ENCODE assay signal across 19 mouse cellular contexts in the genomic region with DNA sequence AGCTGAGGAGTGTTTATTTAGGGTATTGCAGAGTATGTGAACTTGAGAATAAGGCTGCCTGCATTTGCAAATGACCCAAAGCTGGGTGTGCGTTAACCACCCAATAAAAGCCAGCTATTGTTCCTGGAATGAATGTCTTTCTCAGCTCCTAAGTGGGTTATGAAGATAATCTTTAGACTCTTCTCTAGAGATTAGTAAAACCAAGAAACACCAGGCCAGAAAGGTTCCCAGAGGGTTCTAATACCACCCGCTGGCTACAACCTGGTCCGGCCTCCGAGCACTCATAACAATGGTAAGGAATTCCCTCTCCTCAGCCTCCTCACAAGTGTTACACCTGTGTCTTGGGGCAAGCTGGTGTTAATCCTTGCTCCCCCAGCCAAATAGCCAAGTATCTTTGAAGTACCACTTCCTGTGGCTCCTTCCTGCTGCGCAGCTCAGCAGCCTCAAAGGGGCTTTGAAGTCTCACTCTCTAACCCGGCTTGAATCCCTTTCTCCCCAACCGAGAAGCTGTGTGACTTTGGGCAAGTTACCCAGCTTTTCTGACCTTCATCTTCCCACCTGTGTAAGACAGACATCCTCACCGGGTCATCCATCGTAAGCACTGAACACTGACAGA.
DNase-seq lines count a peak whose midpoint lies in the region; ATAC-seq and TF ChIP-seq lines count a peak whose summit lies in the region.
"Had no signal": no experiment of that assay in that cellular context is flagged by ENCODE, and none has a peak within 500 bp of the region (broad histone marks: within the 10 kb centered on the region; RNA-seq: fewer than 3 reads in every experiment).

No protein-coding gene starts in this region.

- no peak for DNase-seq in CH12.LX (ENCODE audit: extremely low read depth)
- peak; percentile 66 for DNase-seq in ZHBTc4 (ENCODE audit: low read depth, low spot score)
- DNase-seq in thymus, postnatal 10 days (ENCODE audit: low spot score in 2 of 2): peak; percentile 35 to 42
- DNase-seq in frontal cortex, postnatal 25 days (ENCODE audit: low spot score in 2 of 2): no peak
- DNase-seq in right cerebral cortex, postnatal 14 days: no peak
- no peak for DNase-seq in right cerebral cortex, postnatal 10 days (ENCODE audit: low spot score in 2 of 2)
- DNase-seq: adrenal gland, postnatal 14 days; cerebellum, adult 9-11 months; gastrocnemius, postnatal 14 days; kidney, adult 2 months; kidney, postnatal 14 days; lung, postnatal 10 days had no signal

- TF ChIP-seq POLR2A in CH12.LX (IDR thresholded peaks at IDR 0.05; ENCODE audit: low read depth, low read length): no peak

- WGBS in heart, embryonic 16.5 days: 12% methylated on average over 9 of the region's 9 CpGs
- 6% methylated on average over 9 of the region's 9 CpGs for WGBS in heart, embryonic 12.5 days

- no peak overlapping the region for H3K4me2 ChIP-seq in heart, embryonic 16.5 days (ENCODE audit: low read depth, low read length)
- no peak overlapping the region for H3K4me2 ChIP-seq in heart, embryonic 12.5 days
- peak overlapping the region; percentile 60 for H3K4me2 ChIP-seq in CH12.LX (ENCODE audit: insufficient read depth, low read depth, poor library complexity, severe bottlenecking)
- H3K4me2 ChIP-seq: embryonic facial prominence, embryonic 15.5 days; hindbrain, embryonic 15.5 days; limb, embryonic 15.5 days had no signal

- dilution Hi-C loops in CH12.LX (cut with MboI; ENCODE audit: extremely low pct_ligation_motif_present, extremely low pct_unique_long_range_greater_than_20kb, low sequenced_read_pairs): no loop called here

- no peak for TF ChIP-seq CTCF in CH12.LX (conservative IDR thresholded peaks at IDR 0.05 in 1 of 2, IDR thresholded peaks at IDR 0.05 in 1 of 2; ENCODE audit: low read depth in 2 of 2, low read length in 2 of 2)

- no peak overlapping the region for H3K4me3 ChIP-seq in heart, embryonic 16.5 days (ENCODE audit: low read length)
- no peak overlapping the region for H3K4me3 ChIP-seq in heart, embryonic 12.5 days
- H3K4me3 ChIP-seq in CH12.LX (replicated peaks in 1 of 3; ENCODE audit: low read depth in 2 of 3, low read length in 2 of 3, poor library complexity in 1 of 3): no peak overlapping the region
- H3K4me3 ChIP-seq: embryonic facial prominence, embryonic 15.5 days; hindbrain, embryonic 15.5 days; limb, embryonic 15.5 days had no signal

- no peak; the same call in 1 of the 2 replicates for TF ChIP-seq RAD21 in CH12.LX (IDR thresholded peaks at IDR 0.05; ENCODE audit: low read depth, low read length)

- H3K27ac ChIP-seq in heart, embryonic 16.5 days (ENCODE audit: low read length): no peak overlapping the region
- H3K27ac ChIP-seq in heart, embryonic 12.5 days (ENCODE audit: poor library complexity, severe bottlenecking): no peak overlapping the region
- no peak overlapping the region for H3K27ac ChIP-seq in CH12.LX (ENCODE audit: insufficient read depth, low read depth)
- H3K27ac ChIP-seq: embryonic facial prominence, embryonic 15.5 days; forebrain, embryonic 10.5 days; heart, embryonic 10.5 days; limb, embryonic 15.5 days had no signal

- in situ Hi-C loops in CH12.LX (cut with MboI; ENCODE audit: low pct_ligation_motif_present, low pct_unique_long_range_greater_than_20kb, low sequenced_read_pairs): no loop called here

- no peaks in the 10 kb centered on the region for H3K79me2 ChIP-seq in CH12.LX (replicated peaks; ENCODE audit: control insufficient read depth, extremely low read depth, insufficient read depth, poor library complexity, severe bottlenecking)

- peak; percentile 37; the same call in 1 of the 2 replicates for ATAC-seq in heart, embryonic 16.5 days (replicated peaks; ENCODE audit: extremely low read depth, insufficient read depth, low FRiP score)
- no peak for ATAC-seq in heart, embryonic 12.5 days (ENCODE audit: insufficient number of reproducible peaks, low FRiP score)

- H3K4me1 ChIP-seq in heart, embryonic 16.5 days (ENCODE audit: control insufficient read depth, insufficient read depth, low read length): peaks cover 9% of the 10 kb centered on the region; the same call in 1 of the 2 replicates
- peaks cover 16% of the 10 kb centered on the region for H3K4me1 ChIP-seq in heart, embryonic 12.5 days (replicated peaks)
- peaks cover 26 to 55% of the 10 kb centered on the region in 2 experiments for H3K4me1 ChIP-seq in CH12.LX (ENCODE audit: control insufficient read depth in 1 of 2, insufficient read depth in 2 of 2)

- TF ChIP-seq EP300 in CH12.LX (IDR thresholded peaks at IDR 0.05; ENCODE audit: low read length): peak; percentile 88

- H3K36me3 ChIP-seq in heart, embryonic 16.5 days (ENCODE audit: control insufficient read depth, insufficient read depth): no peaks in the 10 kb centered on the region
- H3K36me3 ChIP-seq in heart, embryonic 12.5 days: no peaks in the 10 kb centered on the region
- no peaks in the 10 kb centered on the region for H3K36me3 ChIP-seq in CH12.LX (replicated peaks in 1 of 2; ENCODE audit: control insufficient read depth in 1 of 2, insufficient read depth in 1 of 2, low read length in 1 of 2)
- H3K36me3 ChIP-seq: embryonic facial prominence, embryonic 15.5 days; forebrain, embryonic 10.5 days; heart, embryonic 10.5 days; hindbrain, embryonic 15.5 days; limb, embryonic 15.5 days had no signal

- H3K9me3 ChIP-seq in heart, embryonic 16.5 days (replicated peaks; ENCODE audit: control insufficient read depth, low read length): no peaks in the 10 kb centered on the region
- H3K9me3 ChIP-seq in heart, embryonic 12.5 days (replicated peaks): no peaks in the 10 kb centered on the region
- H3K9me3 ChIP-seq in CH12.LX (replicated peaks; ENCODE audit: low read length): no peaks in the 10 kb centered on the region
- H3K9me3 ChIP-seq: embryonic facial prominence, embryonic 15.5 days; forebrain, embryonic 10.5 days; heart, embryonic 10.5 days; hindbrain, embryonic 15.5 days; limb, embryonic 15.5 days had no signal

- peaks cover 53% of the 10 kb centered on the region for H3K27me3 ChIP-seq in heart, embryonic 16.5 days (ENCODE audit: control insufficient read depth, insufficient read depth, low read length)
- H3K27me3 ChIP-seq in heart, embryonic 12.5 days (replicated peaks): peaks cover 72% of the 10 kb centered on the region
- no peaks in the 10 kb centered on the region for H3K27me3 ChIP-seq in CH12.LX (replicated peaks)

- no peak overlapping the region for H3K9ac ChIP-seq in heart, embryonic 16.5 days (ENCODE audit: low read length)
- H3K9ac ChIP-seq in heart, embryonic 12.5 days: no peak overlapping the region
- H3K9ac ChIP-seq in CH12.LX (ENCODE audit: insufficient read depth, low read depth): no peak overlapping the region
- H3K9ac ChIP-seq: embryonic facial prominence, embryonic 15.5 days; hindbrain, embryonic 15.5 days; limb, embryonic 15.5 days had no signal

TF ChIP-seq in CH12.LX, 34 proteins besides CTCF, POLR2A, EP300 and RAD21 (continues in another document):
- TF ChIP-seq NELFE (IDR thresholded peaks at IDR 0.05; ENCODE audit: low read depth, low read length): no peak
- TF ChIP-seq USF2 (conservative IDR thresholded peaks at IDR 0.05; ENCODE audit: low read depth, low read length): no peak
- peak; percentile 61; the same call in 1 of the 2 replicates for TF ChIP-seq MAFK (IDR thresholded peaks at IDR 0.05; ENCODE audit: insufficient replicate concordance, low read length)
- TF ChIP-seq TBP (conservative IDR thresholded peaks at IDR 0.05; ENCODE audit: low read depth, low read length): no peak
- TF ChIP-seq ZC3H11A (IDR thresholded peaks at IDR 0.05; ENCODE audit: low read depth, low read length): no peak
- TF ChIP-seq MAX (IDR thresholded peaks at IDR 0.05; ENCODE audit: low read length): peak; percentile 58; the same call in 1 of the 2 replicates
- peak; percentile 60 for TF ChIP-seq MYC (IDR thresholded peaks at IDR 0.05; ENCODE audit: low read depth, low read length)
- no peak for TF ChIP-seq CHD1 (IDR thresholded peaks at IDR 0.05; ENCODE audit: low read depth, low read length)
- TF ChIP-seq MXI1 (IDR thresholded peaks at IDR 0.05; ENCODE audit: low read depth, low read length): no peak
- no peak for TF ChIP-seq ZMIZ1 (IDR thresholded peaks at IDR 0.05; ENCODE audit: low read depth, low read length)
- no peak for TF ChIP-seq KAT2A (IDR thresholded peaks at IDR 0.05; ENCODE audit: insufficient replicate concordance, low read length)
- TF ChIP-seq NRF1 (IDR thresholded peaks at IDR 0.05; ENCODE audit: low read depth, low read length): 0 out of 2 replicates have a peak, but pooled peaks have one; percentile 21
- peak; percentile 50; the same call in 1 of the 2 replicates for TF ChIP-seq SIN3A (IDR thresholded peaks at IDR 0.05; ENCODE audit: low read length)
- peak; percentile 90 for TF ChIP-seq IRF4 (IDR thresholded peaks at IDR 0.05; ENCODE audit: low read depth, low read length)
- TF ChIP-seq CHD2 (IDR thresholded peaks at IDR 0.05; ENCODE audit: low read length): peak; percentile 67; the same call in 1 of the 2 replicates
- no peak for TF ChIP-seq ELF1 (IDR thresholded peaks at IDR 0.05; ENCODE audit: low read depth, low read length)
- TF ChIP-seq RCOR1 (conservative IDR thresholded peaks at IDR 0.05; ENCODE audit: low read depth, low read length): no peak; the same call in 1 of the 2 replicates
- TF ChIP-seq POLR2AphosphoS2 (IDR thresholded peaks at IDR 0.05; ENCODE audit: low read depth, low read length): no peak
- TF ChIP-seq ETS1 (conservative IDR thresholded peaks at IDR 0.05; ENCODE audit: low read depth, low read length): peak; percentile 65
- TF ChIP-seq TCF12 (IDR thresholded peaks at IDR 0.05; ENCODE audit: low read depth, low read length): peak; percentile 73
- TF ChIP-seq MEF2A (IDR thresholded peaks at IDR 0.05; ENCODE audit: borderline replicate concordance, low read depth, low read length): peak; percentile 60; the same call in 1 of the 2 replicates
- peak; percentile 80; the same call in 1 of the 2 replicates for TF ChIP-seq JUN (IDR thresholded peaks at IDR 0.05; ENCODE audit: insufficient read depth, low read depth, low read length)
- no peak for TF ChIP-seq PAX5 (IDR thresholded peaks at IDR 0.05; ENCODE audit: low read length)
- no peak for TF ChIP-seq USF1 (IDR thresholded peaks at IDR 0.05; ENCODE audit: low read depth, low read length)
- TF ChIP-seq UBTF (IDR thresholded peaks at IDR 0.05; ENCODE audit: low read depth, low read length): no peak
- peak; percentile 63; the same call in 1 of the 2 replicates for TF ChIP-seq ZNF384 (IDR thresholded peaks at IDR 0.05; ENCODE audit: low read depth, low read length)
- peak; percentile 91 for TF ChIP-seq JUND (conservative IDR thresholded peaks at IDR 0.05; ENCODE audit: low read depth, low read length)
- TF ChIP-seq SMC3 (IDR thresholded peaks at IDR 0.05; ENCODE audit: low read depth, low read length): peak; percentile 10; the same call in 1 of the 2 replicates
- TF ChIP-seq E2F4 (IDR thresholded peaks at IDR 0.05; ENCODE audit: insufficient replicate concordance, low read depth, low read length): no peak
- TF ChIP-seq HCFC1 (IDR thresholded peaks at IDR 0.05; ENCODE audit: low read depth, low read length): no peak

Comparison
In these comparisons a context has a peak if more than half of its experiments do, and no peak if none do; other contexts are left out.
1. DNase-seq: peak in ZHBTc4 (single experiment) and thymus, postnatal 10 days (2 of 2); none in CH12.LX (single experiment), frontal cortex, postnatal 25 days (0 of 2), right cerebral cortex, postnatal 14 days (single experiment) and right cerebral cortex, postnatal 10 days (0 of 2).